Mouse (Mus musculus): ENCODE data around the gene Gm2a. TPM values are rescaled to one million over a fixed set of nuclear protein-coding genes. Genes with fewer than 3 reads are reported as not detected.
A peak's percentile ranks its signal among the peaks of the same experiment; 100 is the strongest.

The Gm2a gene
- 4.5 and 7.2 TPM in 2 replicates for polyA plus RNA-seq (2016; fragmentation: Nextera tagmentation; extraction: Ambion mirVana)

DNA sequence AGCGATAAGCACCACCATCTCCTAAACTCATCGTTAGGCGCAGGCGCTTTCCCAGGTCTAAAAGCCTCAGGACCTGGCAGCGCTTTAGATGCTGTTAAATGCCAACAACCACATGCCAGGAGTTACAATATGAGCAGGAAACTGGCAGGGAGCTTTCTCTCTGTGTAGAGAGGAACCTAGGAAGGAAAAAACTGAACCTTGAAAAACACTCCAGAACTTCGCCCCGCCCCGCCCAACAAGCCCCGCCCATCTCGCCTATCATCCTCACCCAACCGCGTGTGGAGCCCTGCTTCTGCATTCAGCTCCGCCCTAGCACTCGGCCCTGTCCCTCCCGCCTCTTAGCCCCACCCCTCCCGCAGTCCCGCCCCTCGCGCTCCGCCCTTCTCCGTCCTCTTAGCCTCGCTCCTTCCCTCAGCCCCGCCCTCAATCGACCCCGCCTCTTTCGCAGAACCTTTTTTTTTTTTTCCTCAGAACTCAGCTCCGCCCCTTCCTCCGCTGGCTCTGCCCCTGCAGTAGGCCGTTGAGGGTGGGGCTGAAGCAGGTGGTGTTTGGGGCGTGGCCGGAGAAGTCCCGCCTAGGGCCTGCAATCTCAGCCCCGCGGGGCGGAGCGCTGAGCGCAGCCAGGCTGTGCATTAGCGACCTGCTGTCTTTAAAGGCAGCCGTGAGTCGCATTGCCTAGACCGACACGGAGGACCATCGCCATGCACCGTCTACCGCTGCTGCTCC is at the start of gene Gm2a:
Gene Gm2a (plus strand): TSS at position 653 of the 726 bp plus-strand sequence.
- Histone ChIP-seq H3K36me3 (no peaks in the 10 kb centered on the region), H3K27ac (peak within 1 kb of the TSS; percentile 66), H3K27me3 (ENCODE audit: low read depth, poor library complexity, severe bottlenecking) (no peaks in the 10 kb centered on the region), H3K4me3 (peak within 1 kb of the TSS; percentile 59), H3K4me1 (peaks cover 9% of the 10 kb centered on the region), H3K9me3 (replicated peaks) (no peaks in the 10 kb centered on the region)
- WGBS: 2% methylated on average over 44 of the region's 45 CpGs
- peak; percentile 96 for DNase-seq (ENCODE audit: low spot score)

GRCm38 (mm10) chr11:55050837-55051510 is 46.9 kb upstream of the Gm2a start:
- 78% methylated on average over 7 of the region's 7 CpGs for WGBS
- H3K4me1 ChIP-seq: no peaks in the 10 kb centered on the region
- H3K4me3 ChIP-seq: no peak overlapping the region
- H3K27me3 ChIP-seq (ENCODE audit: low read depth, poor library complexity, severe bottlenecking): no peaks in the 10 kb centered on the region
- H3K27ac ChIP-seq: no peak overlapping the region
- no peak for DNase-seq (ENCODE audit: low spot score)
- H3K36me3 ChIP-seq: no peaks in the 10 kb centered on the region
- no peaks in the 10 kb centered on the region for H3K9me3 ChIP-seq (replicated peaks)

DNA sequence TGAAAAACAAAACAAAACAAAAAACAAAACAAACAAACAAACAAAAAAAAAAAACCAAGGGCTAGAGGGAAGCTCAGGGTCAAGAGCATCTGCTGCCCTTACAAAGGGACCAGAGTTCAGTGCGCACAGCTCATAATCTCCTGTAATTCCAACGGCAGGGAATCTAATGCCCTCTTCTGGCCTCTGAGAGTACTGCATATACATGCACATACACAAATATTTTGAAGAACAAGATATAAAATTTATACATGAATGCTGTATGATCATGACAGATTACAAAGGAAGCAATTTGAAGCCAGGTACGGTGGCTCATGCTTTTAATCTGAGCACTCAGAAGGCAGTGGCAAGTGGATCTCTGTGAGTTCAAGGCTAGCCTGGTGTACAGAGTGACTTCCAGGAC is 40.4 kb upstream of the Gm2a start:
- H3K27ac ChIP-seq: no peak overlapping the region
- H3K36me3 ChIP-seq: no peaks in the 10 kb centered on the region
- H3K9me3 ChIP-seq (replicated peaks): no peaks in the 10 kb centered on the region
- whole genome bisulfite sequencing: 86% methylated on average over 3 of the region's 3 CpGs
- H3K4me1 ChIP-seq: no peaks in the 10 kb centered on the region
- H3K27me3 ChIP-seq (ENCODE audit: low read depth, poor library complexity, severe bottlenecking): no peaks in the 10 kb centered on the region
- no peak overlapping the region for H3K4me3 ChIP-seq
- DNase-seq (ENCODE audit: low spot score): no peak

DNA sequence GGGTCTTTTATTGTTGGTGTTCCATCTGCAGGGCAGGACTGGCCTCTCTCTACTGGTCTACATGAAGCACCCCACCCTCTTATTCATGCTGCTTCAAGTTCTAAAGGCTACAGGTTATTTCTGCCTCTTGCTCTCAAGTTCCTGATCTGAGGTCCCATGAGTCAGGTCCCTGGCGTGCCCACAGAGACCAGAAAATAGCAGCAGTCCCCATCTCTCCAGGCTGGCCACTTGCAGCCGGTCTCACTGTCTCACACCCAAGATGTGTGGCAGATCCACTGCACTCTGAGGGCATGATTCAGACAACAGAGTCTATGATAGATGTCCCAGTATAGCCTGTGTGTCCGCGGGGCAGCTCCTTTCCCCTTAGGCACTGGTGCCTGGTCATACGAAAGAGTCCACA is 37.1 kb upstream of the Gm2a start:
- no peak overlapping the region for H3K4me3 ChIP-seq
- no peaks in the 10 kb centered on the region for H3K36me3 ChIP-seq
- no peak for DNase-seq (ENCODE audit: low spot score)
- H3K9me3 ChIP-seq (replicated peaks): no peaks in the 10 kb centered on the region
- 90% methylated on average over 5 of the region's 5 CpGs for WGBS
- no peak overlapping the region for H3K27ac ChIP-seq
- no peaks in the 10 kb centered on the region for H3K27me3 ChIP-seq (ENCODE audit: low read depth, poor library complexity, severe bottlenecking)
- H3K4me1 ChIP-seq: peaks cover 7% of the 10 kb centered on the region

- Histone ChIP-seq H3K27me3 (ENCODE audit: low read depth, poor library complexity, severe bottlenecking) (no peaks in the 10 kb centered on the region), H3K9me3 (replicated peaks) (no peaks in the 10 kb centered on the region), H3K4me3 (no peak overlapping the region), H3K27ac (no peak overlapping the region), H3K4me1 (peaks cover 7% of the 10 kb centered on the region), H3K36me3 (no peaks in the 10 kb centered on the region)
- WGBS: 45% methylated on average over 5 of the region's 5 CpGs
- no peak for DNase-seq (ENCODE audit: low spot score)
Measured at GRCm38 (mm10) chr11:55062856-55063255, 35.1 kb upstream of the Gm2a start.

DNA sequence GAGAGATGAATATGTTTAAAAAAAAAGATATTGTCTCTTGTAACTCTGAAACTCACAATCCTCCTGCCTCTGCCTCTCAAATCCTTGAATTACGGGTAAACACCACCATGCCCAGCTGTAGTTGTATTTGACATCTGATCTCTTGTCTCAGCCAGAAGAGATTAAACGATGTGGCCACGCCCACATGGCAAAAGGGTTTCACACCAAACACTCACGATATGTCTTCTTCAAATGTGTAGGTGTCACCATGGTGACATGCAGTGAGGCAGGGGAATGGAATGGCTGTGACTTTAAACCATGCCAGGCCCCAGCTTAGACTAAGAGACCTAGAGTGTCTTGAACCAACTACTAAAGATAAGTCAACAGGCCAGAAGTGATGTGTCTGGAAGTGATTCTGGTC is 31.0 kb upstream of the Gm2a start:
- no peaks in the 10 kb centered on the region for H3K9me3 ChIP-seq (replicated peaks)
- no peak for DNase-seq (ENCODE audit: low spot score)
- no peak overlapping the region for H3K27ac ChIP-seq
- no peak overlapping the region for H3K4me3 ChIP-seq
- H3K27me3 ChIP-seq (ENCODE audit: low read depth, poor library complexity, severe bottlenecking): no peaks in the 10 kb centered on the region
- no peaks in the 10 kb centered on the region for H3K36me3 ChIP-seq
- H3K4me1 ChIP-seq: peaks cover 11% of the 10 kb centered on the region
- 70% methylated on average over 4 of the region's 4 CpGs for WGBS

DNA sequence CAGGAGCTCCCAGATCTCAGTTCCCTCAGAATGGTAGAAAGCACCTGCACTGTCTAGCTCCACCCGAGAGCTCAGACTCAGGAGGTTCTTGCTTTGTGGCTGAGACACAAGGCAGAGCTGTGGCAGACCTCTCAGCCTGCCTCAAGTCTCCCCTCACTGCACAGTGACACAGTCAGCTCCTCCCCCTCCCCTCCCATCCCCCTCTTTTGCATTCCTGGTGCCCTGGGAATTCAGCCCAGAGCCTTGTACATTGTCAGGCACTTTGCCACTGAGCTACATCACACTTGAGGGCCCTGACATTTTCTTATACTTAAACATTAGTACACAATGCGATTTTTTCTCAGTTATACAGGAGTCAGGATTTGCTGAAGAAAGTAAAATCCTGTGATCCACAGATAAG is 28.9 kb upstream of the Gm2a start:
- Histone ChIP-seq H3K36me3 (no peaks in the 10 kb centered on the region), H3K4me3 (no peak overlapping the region), H3K27me3 (ENCODE audit: low read depth, poor library complexity, severe bottlenecking) (no peaks in the 10 kb centered on the region), H3K27ac (no peak overlapping the region), H3K4me1 (peaks cover 7% of the 10 kb centered on the region; the same call in 1 of the 2 replicates), H3K9me3 (replicated peaks) (no peaks in the 10 kb centered on the region)
- DNase-seq (ENCODE audit: low spot score): no peak
- WGBS: 66% methylated on average over 2 of the region's 2 CpGs

DNA sequence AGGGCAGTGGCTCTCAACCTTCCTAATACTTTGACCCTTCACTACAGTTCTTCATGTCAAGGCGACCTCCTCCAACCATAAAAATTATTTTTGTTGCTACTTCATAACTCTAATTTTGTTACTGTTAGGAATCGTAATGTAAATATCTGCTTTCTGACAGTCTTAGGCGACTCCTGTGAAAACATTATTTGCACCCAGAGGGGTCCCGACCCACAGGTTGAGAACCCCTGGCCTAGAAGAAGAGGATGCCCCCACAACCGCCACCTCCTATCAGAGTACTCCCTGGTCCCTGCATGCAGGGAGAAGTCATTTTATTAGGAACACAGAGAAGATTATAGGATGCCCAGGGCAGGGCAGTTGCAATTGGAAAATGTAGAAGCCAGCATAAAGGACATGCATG is 26.6 kb upstream of the Gm2a start:
- Histone ChIP-seq H3K9me3 (replicated peaks) (no peaks in the 10 kb centered on the region), H3K36me3 (no peaks in the 10 kb centered on the region), H3K27me3 (ENCODE audit: low read depth, poor library complexity, severe bottlenecking) (peaks cover 4% of the 10 kb centered on the region; the same call in 1 of the 2 replicates), H3K27ac (no peak overlapping the region), H3K4me1 (peaks cover 7% of the 10 kb centered on the region; the same call in 1 of the 2 replicates), H3K4me3 (no peak overlapping the region)
- no peak for DNase-seq (ENCODE audit: low spot score)
- 88% methylated on average over 5 of the region's 5 CpGs for WGBS

DNA sequence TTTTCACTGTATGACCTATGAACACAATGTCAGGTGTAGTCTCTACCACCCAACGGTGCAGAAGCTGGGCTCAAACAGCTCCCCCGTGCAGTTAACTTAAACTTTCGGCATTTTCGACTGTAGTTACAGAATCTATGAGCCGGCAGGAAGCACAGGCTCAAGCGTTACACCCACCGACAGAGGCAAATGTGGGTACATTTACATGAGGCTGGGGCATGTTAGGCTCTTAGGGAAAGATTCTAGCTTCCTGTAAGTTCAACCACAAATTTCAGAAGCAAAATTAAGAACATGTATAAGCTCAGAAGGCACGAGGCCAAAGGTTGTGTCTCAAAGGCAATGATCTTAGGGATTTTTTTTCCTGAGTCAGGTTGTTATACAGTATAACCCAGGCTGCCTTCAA is 25.4 kb upstream of the Gm2a start:
- no peak overlapping the region for H3K4me3 ChIP-seq
- H3K36me3 ChIP-seq: no peaks in the 10 kb centered on the region
- peaks cover 15% of the 10 kb centered on the region for H3K27me3 ChIP-seq (ENCODE audit: low read depth, poor library complexity, severe bottlenecking)
- H3K4me1 ChIP-seq: peaks cover 17% of the 10 kb centered on the region
- H3K27ac ChIP-seq: no peak overlapping the region
- 85% methylated on average over 8 of the region's 8 CpGs for WGBS
- DNase-seq (ENCODE audit: low spot score): no peak
- H3K9me3 ChIP-seq (replicated peaks): no peaks in the 10 kb centered on the region

- 69% methylated on average over 10 of the region's 10 CpGs for WGBS
Measured at GRCm38 (mm10) chr11:55073191-55073590, 24.7 kb upstream of the Gm2a start.

DNA sequence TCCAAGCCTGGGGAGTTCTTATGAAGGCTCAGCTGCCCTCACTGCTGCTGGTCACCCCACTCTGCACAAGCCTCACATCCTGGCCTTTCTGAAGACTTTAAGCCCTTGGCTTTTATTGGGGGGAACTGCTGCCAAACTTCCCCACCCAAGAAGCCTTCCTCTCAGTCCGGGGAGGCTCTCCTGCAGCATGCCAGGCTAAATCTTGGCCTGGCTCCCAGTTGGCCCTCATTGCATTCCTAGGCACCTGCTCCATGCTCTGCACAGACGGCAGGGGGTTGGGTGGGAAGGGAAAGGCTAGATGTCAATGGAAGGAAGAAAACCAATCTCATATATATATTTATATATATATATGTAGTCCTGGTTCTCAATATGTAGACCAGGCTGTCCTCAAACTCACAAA is 22.3 kb upstream of the Gm2a start:
- Histone ChIP-seq H3K27me3 (ENCODE audit: low read depth, poor library complexity, severe bottlenecking) (peaks cover 40% of the 10 kb centered on the region), H3K27ac (no peak overlapping the region)

More at GRCm38 (mm10) chr11:55073191-55073590, 24.7 kb upstream of the Gm2a start:
- Histone ChIP-seq H3K27ac (no peak overlapping the region), H3K27me3 (ENCODE audit: low read depth, poor library complexity, severe bottlenecking) (peaks cover 22% of the 10 kb centered on the region), H3K36me3 (no peaks in the 10 kb centered on the region), H3K4me3 (no peak overlapping the region), H3K4me1 (peaks cover 24% of the 10 kb centered on the region), H3K9me3 (replicated peaks) (no peaks in the 10 kb centered on the region)
- no peak for DNase-seq (ENCODE audit: low spot score)

GRCm38 (mm10) chr11:55076234-55076633 is 21.7 kb upstream of the Gm2a start:
- Histone ChIP-seq H3K4me1 (peaks cover 22% of the 10 kb centered on the region), H3K27ac (no peak overlapping the region), H3K27me3 (ENCODE audit: low read depth, poor library complexity, severe bottlenecking) (peaks cover 40% of the 10 kb centered on the region), H3K36me3 (no peaks in the 10 kb centered on the region), H3K9me3 (replicated peaks) (no peaks in the 10 kb centered on the region), H3K4me3 (no peak overlapping the region)
- WGBS: 91% methylated on average over 5 of the region's 5 CpGs
- DNase-seq (ENCODE audit: low spot score): no peak

More for the DNA sequence above, 22.3 kb upstream of the Gm2a start:
- WGBS: 88% methylated on average over 2 of the region's 2 CpGs
- Histone ChIP-seq H3K36me3 (no peaks in the 10 kb centered on the region), H3K9me3 (replicated peaks) (no peaks in the 10 kb centered on the region), H3K4me3 (no peak overlapping the region), H3K4me1 (peaks cover 22% of the 10 kb centered on the region)
- no peak for DNase-seq (ENCODE audit: low spot score)
